Mouse (Mus musculus) cerebellum, adult 2 months (tissue): ENCODE measurements around the gene Napb.

Experiments
- CTCF ChIP-seq: fragments of 200-500 bp; IDR thresholded peaks from 2 replicates; pipeline ENCODE4 v1.5.1; 2011; ENCODE audit warnings: low read depth, mild to moderate bottlenecking, control low read depth, low read length, moderate library complexity, borderline replicate concordance; ENCODE audit not compliant: insufficient read depth
- POLR2A ChIP-seq: fragments of 200-500 bp; IDR thresholded peaks from 2 replicates; pipeline ENCODE4 v1.6.1; 2011; ENCODE audit warnings: low read length, control low read depth, borderline replicate concordance; ENCODE audit not compliant: insufficient read depth

- TF ChIP-seq POLR2A (no peak), CTCF (no peak)
These were observed 33.7 kb downstream of the Napb start for GRCm38 (mm10) chr2:148698571-148698970.
